8 mouse cellular contexts compared by ENCODE assay signal in genomic region chr12:28750876-28751275, GRCm38 (mm10). TPM values are rescaled to one million over a fixed set of nuclear protein-coding genes. Genes with fewer than 3 reads are reported as not detected.
DNase-seq lines count a peak whose midpoint lies in the region; ATAC-seq and TF ChIP-seq lines count a peak whose summit lies in the region.

No protein-coding gene starts in this region.

- H3K9ac ChIP-seq in heart, adult 2 months (ENCODE audit: low read depth, low read length), result no peak overlapping the region
- H3K9ac ChIP-seq in liver, embryonic 12.5 days, result peak overlapping the region; percentile 87; the same call in 1 of the 2 replicates
- H3K9ac ChIP-seq in stomach, embryonic 16.5 days (ENCODE audit: low read length), result no peak overlapping the region

- intact Hi-C loops in heart, adult 2 months (cut with DNase I), result loop anchor here (2.0 kb wide), 1 partner anchor 116 kb away; the partner anchor contains the start of gene Rps7
- intact Hi-C loops in left cerebral cortex, postnatal 14 days (cut with DNase I), result no loop called here

- peaks cover 5% of the 10 kb centered on the region for H3K4me1 ChIP-seq in heart, adult 2 months (ENCODE audit: control insufficient read depth, insufficient read depth, low read length)
- peaks cover 51% of the 10 kb centered on the region for H3K4me1 ChIP-seq in liver, embryonic 12.5 days
- H3K4me1 ChIP-seq in stomach, embryonic 16.5 days (ENCODE audit: control insufficient read depth, insufficient read depth, low read length), result peaks cover 4% of the 10 kb centered on the region; the same call in 1 of the 2 replicates

- TF ChIP-seq EP300 in heart, adult 2 months (IDR thresholded peaks at IDR 0.05; ENCODE audit: insufficient read depth, low read depth, low read length), result no peak

- H3K9me3 ChIP-seq in liver, embryonic 12.5 days (replicated peaks), result no peaks in the 10 kb centered on the region
- no peaks in the 10 kb centered on the region for H3K9me3 ChIP-seq in stomach, embryonic 16.5 days (replicated peaks; ENCODE audit: control insufficient read depth, low read length)

- TF ChIP-seq CTCF in heart, adult 2 months (IDR thresholded peaks at IDR 0.05), result no peak

- no peaks in the 10 kb centered on the region for H3K79me2 ChIP-seq in heart, adult 2 months (replicated peaks; ENCODE audit: control insufficient read depth, insufficient read depth, low read length)

- no peaks in the 10 kb centered on the region for H3K27me3 ChIP-seq in heart, adult 2 months (ENCODE audit: control insufficient read depth, insufficient read depth, low read length)
- H3K27me3 ChIP-seq in liver, embryonic 12.5 days (replicated peaks), result no peaks in the 10 kb centered on the region
- H3K27me3 ChIP-seq in stomach, embryonic 16.5 days (ENCODE audit: control insufficient read depth, insufficient read depth, low read length), result no peaks in the 10 kb centered on the region

- no peak overlapping the region; the same call in 1 of the 2 replicates for H3K4me3 ChIP-seq in heart, adult 2 months
- H3K4me3 ChIP-seq in liver, embryonic 12.5 days, result peak overlapping the region; percentile 93
- 0 out of 2 replicates have a peak overlapping the region, but pooled peaks have one; percentile 64 for H3K4me3 ChIP-seq in stomach, embryonic 16.5 days (replicated peaks; ENCODE audit: low read length)

- peak overlapping the region; percentile 69 for H3K27ac ChIP-seq in heart, adult 2 months
- H3K27ac ChIP-seq in liver, embryonic 12.5 days, result peak overlapping the region; percentile 80
- no peak overlapping the region; the same call in 1 of the 2 replicates for H3K27ac ChIP-seq in stomach, embryonic 16.5 days (ENCODE audit: low read length)

- no peak for TF ChIP-seq POLR2A in heart, adult 2 months (IDR thresholded peaks at IDR 0.05; ENCODE audit: insufficient read depth, low read depth, low read length)

- no peaks in the 10 kb centered on the region; the same call in 1 of the 2 replicates for H3K36me3 ChIP-seq in heart, adult 2 months (ENCODE audit: control insufficient read depth, insufficient read depth, low read length)
- peaks cover 16% of the 10 kb centered on the region for H3K36me3 ChIP-seq in liver, embryonic 12.5 days
- 0 out of 2 replicates have a peak, but pooled peaks cover 9% of the 10 kb centered on the region for H3K36me3 ChIP-seq in stomach, embryonic 16.5 days (ENCODE audit: control insufficient read depth, insufficient read depth, low read length)

- no peak for DNase-seq in heart, adult 2 months
- no peak for DNase-seq in heart, adult 8-10 months (ENCODE audit: low spot score)
- DNase-seq in retina, embryonic 14.5 days (ENCODE audit: low spot score), result peak; percentile 11
- DNase-seq in retina, postnatal 1 day, result no peak
- DNase-seq in thymus, postnatal 10 days (ENCODE audit: low spot score in 2 of 2), result no peak
- DNase-seq in left cerebral cortex, postnatal 14 days (ENCODE audit: low spot score in 2 of 2), result no peak

- H3K4me2 ChIP-seq in liver, embryonic 12.5 days, result peak overlapping the region; percentile 84
- H3K4me2 ChIP-seq in stomach, embryonic 16.5 days (ENCODE audit: low read depth, low read length), result peak overlapping the region; percentile 93

- no peak for ATAC-seq in liver, embryonic 12.5 days
- no peak for ATAC-seq in stomach, embryonic 16.5 days (ENCODE audit: insufficient read depth, low FRiP score)

- 95% methylated on average over 5 of the region's 5 CpGs for WGBS in heart, adult 2 months
- WGBS in liver, embryonic 12.5 days (ENCODE audit: insufficient replicate concordance), result 91% methylated on average over 5 of the region's 5 CpGs
- 96% methylated on average over 5 of the region's 5 CpGs for WGBS in stomach, embryonic 16.5 days

RNA-seq across cellular contexts. Expression of gene Trappc12, which starts 0.6 kb away (rescaled TPM):
- 10 to 100 TPM; 19.7 to 21.3 TPM for total RNA-seq in heart, adult 2 months (2021)
- 20.9 and 26.9 TPM in 2 replicates for polyA plus RNA-seq in heart, adult 2 months (2012; rRNA removed)
- total RNA-seq in heart, adult 8-10 months (2022), result 10 to 100 TPM; 20.8 to 26.5 (median 23.6) TPM
- polyA plus RNA-seq in liver, embryonic 12.5 days (2016; fragmentation: Nextera tagmentation; extraction: Ambion mirVana), result 28.5 and 30.5 TPM in 2 replicates
- 36.4 and 36.6 TPM in 2 replicates for polyA plus RNA-seq in stomach, embryonic 16.5 days (2015; fragmentation: Nextera tagmentation; extraction: Ambion mirVana)
- 10 to 100 TPM; 53.6 to 57.0 TPM for total RNA-seq in left cerebral cortex, postnatal 14 days (2021)

RNA-seq across cellular contexts. Expression of gene Eipr1, which starts 0.7 kb away (rescaled TPM):
- 1 to 10 TPM; 8.6 to 8.7 TPM for total RNA-seq in heart, adult 2 months (2021)
- polyA plus RNA-seq in heart, adult 2 months (2012; rRNA removed), result 13.5 and 21.8 TPM in 2 replicates
- 1 to 10 TPM; 8.9 to 9.6 (median 9.0) TPM for total RNA-seq in heart, adult 8-10 months (2022)
- polyA plus RNA-seq in liver, embryonic 12.5 days (2016; fragmentation: Nextera tagmentation; extraction: Ambion mirVana), result 34.7 and 36.0 TPM in 2 replicates
- 24.9 and 27.7 TPM in 2 replicates for polyA plus RNA-seq in stomach, embryonic 16.5 days (2015; fragmentation: Nextera tagmentation; extraction: Ambion mirVana)
- total RNA-seq in left cerebral cortex, postnatal 14 days (2021), result 10 to 100 TPM; 59.7 to 60.1 TPM

Comparison
In these comparisons a context has a peak if more than half of its experiments do, and no peak if none do; other contexts are left out.
1. RNA of gene Eipr1, which starts 0.7 kb away (total RNA-seq): 59.7 to 60.1 TPM in left cerebral cortex, postnatal 14 days; 8.9 to 9.6 TPM in heart, adult 8-10 months and 8.6 to 8.7 TPM in heart, adult 2 months; every median in the first group is over 4 times any median in the second.